Mouse (Mus musculus): ENCODE measurements around the gene Pdf.
A peak's percentile ranks its signal among the peaks of the same experiment; 100 is the strongest.
"Not testable (repeated sequence)": the region's sequence is repeated elsewhere in the genome, so short reads cannot be mapped to it uniquely, and the experiment has no call there.

Pdf gene

DNA sequence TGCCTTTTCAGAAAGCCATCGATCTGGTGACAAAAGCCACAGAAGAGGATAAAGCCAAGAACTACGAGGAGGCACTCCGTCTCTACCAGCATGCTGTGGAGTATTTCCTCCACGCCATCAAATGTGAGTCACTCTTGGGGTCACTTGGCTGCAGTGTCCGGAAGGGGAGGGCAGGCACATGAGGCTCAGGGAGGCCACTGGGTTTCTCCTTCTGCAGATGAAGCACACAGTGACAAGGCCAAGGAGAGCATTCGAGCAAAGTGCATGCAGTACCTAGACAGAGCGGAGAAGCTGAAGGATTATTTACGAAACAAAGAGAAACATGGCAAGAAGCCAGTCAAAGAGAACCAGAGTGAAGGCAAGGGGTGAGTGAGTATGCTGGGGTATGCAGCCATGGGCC, 11.8 kb downstream of the Pdf start:
- DNase-seq (ENCODE audit: low spot score), result no peak

DNA sequence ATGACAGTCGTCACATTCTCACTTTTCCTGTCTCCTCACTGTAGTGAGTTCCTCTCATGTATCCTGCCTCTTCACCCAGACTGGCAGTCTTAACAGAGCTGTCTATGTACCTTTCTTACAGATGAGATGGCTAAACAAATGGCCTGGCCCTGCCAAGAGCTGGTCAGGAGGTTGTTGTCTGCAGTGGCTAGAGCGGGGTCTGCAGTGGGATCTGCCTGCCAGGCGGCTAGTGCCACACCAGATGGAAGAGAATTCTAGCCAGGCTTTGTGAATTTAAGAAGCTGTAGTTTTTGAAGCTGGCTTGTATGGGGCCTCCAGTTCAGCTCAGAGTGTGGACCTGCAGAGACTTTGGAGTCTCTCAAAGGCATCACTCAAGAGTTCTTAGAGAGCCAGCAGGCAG, 12.8 kb downstream of the Pdf start:
- DNase-seq (ENCODE audit: low spot score), result no peak

DNA sequence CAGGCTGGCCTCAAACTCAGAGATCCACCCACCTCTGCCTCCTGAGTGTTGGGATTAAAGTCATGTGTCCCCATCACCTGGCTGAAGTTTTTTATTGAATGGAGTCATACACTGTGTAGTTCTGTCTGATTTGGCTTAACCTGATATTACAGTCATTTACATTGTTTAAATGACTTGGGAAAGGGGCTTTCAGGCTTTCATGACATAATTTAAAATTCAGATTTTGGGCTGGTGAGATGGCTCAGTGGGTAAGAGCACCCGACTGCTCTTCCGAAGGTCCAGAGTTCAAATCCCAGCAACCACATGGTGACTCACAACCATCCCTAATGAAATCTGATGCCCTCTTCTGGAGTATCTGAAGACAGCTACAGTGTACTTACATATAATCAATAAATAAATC, 14.8 kb downstream of the Pdf start:
- not testable (repeated sequence) for DNase-seq (ENCODE audit: low spot score)

DNA sequence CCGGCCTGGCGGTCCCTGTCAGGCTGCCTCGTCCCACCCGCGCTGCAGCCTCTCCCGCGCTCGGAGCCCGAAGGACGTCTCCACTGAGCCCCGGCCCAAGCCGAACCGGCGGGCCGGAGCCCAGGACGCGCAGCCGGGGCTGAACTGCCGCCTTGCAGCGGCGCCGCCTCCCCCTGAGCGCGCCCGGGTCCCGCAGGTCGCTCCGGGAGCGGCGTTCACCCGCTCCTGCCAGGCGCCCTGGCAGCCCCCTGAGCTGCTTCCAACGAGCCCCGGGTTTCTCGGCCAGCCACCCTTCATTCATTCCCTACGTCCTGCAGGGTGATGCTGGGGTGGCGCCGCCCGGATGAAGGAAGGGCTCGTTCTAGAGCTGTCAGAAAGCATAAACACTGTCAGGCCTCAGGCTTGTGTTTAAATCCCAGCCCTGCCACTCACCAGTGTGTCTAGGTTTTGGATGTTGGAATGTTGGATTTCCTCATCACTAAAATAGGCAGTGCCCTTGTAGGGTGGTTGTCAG, 16.8 kb downstream of the Pdf start:
- DNase-seq (ENCODE audit: low spot score), result no peak

DNA sequence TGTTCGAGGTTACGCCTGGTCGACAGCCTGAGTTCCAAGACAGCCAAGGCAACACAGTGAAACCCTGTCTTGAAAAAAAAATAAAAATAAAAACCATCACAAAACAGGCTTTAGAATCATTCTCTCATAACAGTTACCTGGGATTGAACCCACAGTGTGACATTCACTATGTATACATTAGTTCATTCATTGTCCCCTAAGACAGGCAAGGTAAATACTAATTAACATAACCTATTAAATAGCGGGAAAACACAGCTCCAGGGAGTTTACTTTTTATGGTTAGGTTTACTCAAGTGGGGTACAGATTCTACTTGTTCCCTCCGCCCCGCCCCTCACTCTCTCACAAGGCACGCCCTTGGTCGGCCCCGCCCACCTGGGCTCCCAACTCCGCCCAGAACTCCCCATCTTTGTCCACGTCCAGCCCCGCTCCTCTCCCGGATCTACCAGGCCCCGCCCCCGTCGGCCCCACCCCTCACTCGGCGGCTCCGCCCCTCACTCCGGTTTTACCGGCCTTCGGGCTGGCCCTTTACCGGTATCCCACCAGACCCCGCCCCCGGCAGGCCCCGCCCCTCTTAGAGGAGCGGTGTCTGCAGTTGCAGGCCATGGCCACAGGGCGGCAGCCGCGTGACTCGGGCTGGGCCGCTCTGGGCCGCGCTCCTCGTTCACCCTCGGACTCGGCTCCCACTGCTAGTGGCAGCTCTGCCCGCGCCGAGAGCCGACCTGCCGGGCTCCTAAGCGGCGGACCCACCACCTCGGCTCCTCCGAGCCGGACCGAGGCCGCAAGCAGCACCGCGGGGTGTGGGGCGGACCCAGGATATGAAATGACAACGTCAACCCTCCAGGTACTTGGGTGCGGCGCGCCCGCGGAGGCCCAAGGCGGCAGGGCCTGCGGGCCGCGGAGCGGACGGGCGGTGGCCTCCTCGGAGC, 17.5 kb downstream of the Pdf start, which contains the start of gene Vps4a:
Gene Vps4a (plus strand): TSS at position 573 of the 927 bp plus-strand sequence.
- peak; percentile 98 for DNase-seq (ENCODE audit: low spot score)

DNA sequence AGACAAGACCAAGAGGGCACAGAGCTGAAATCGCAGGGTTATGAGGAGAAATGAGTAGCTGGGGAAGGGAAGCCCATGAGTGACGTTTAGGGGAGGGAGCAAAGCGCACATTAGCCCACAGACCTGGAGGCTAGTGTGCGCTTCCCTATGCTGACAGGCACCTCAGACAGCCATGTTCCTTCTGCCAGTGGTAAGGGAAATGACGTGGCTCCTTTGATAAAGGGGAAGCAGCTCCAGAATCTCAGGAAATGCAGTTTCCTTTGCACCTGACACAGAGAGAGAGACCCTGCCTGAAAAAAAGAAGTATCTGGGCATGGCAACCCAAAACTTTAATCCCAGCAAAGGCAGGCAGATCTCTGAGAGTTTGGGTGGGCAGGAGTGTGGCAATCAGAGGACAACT, 18.4 kb downstream of the Pdf start:
- no peak for DNase-seq (ENCODE audit: low spot score)

DNA sequence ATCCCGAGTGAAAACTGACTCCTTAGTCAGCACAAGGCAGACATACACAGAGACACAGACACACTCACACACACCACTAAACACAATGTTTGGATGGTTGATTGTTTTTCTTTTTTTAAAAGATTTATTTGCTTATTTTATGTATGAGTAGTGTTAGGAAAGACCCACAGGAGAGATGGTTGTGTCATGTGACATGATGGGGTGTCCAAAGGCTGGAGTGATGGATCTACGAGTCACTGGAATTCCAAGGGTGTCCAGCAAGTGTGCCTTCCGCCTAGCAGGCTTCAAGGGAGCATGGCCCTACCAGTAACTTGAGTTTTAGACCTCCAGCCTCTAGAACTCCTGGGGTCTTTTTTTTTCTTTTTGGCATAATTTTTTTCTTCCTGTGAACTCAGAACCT, 19.1 kb downstream of the Pdf start:
- DNase-seq (ENCODE audit: low spot score), result no peak

DNA sequence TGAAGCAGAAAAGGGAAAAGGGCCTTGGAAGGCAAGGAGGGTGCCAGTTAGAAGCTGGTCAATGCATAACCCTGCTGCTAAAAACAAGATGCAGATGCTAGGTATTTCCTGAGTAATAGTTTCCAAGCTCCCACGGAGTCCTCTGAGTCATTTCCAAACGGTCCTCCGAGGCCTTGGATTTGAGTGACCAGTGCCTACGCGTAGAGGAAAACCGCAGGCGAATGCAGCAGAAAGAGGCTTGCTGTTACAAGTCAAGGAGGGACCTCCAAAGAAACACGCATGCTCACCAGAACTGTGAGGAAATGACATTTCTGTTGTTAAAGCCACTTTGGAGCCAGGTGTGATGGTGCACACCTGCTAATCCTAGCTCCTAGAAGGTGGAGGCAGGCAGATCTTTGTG, 24.9 kb downstream of the Pdf start:
- DNase-seq (ENCODE audit: low spot score), result no peak

DNA sequence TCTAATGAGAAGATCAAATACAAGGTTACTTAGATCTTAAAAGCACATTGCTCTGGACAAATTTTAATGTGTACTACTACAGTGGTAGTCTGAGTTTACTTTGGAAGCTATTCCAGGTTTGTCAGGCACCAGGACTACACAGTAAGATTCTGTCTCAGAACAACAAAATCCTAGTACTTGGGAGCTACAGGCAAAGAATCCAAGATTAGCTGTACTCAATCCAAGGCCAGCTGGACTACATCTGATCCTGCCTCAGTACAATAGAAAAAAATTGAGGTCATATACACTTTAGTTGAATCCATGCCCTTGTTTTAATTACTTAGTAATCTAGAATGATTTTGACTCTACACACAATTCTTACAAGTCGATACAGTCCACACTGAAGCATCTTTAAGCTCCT, 33.5 kb downstream of the Pdf start:
- DNase-seq (ENCODE audit: low spot score), result no peak

DNA sequence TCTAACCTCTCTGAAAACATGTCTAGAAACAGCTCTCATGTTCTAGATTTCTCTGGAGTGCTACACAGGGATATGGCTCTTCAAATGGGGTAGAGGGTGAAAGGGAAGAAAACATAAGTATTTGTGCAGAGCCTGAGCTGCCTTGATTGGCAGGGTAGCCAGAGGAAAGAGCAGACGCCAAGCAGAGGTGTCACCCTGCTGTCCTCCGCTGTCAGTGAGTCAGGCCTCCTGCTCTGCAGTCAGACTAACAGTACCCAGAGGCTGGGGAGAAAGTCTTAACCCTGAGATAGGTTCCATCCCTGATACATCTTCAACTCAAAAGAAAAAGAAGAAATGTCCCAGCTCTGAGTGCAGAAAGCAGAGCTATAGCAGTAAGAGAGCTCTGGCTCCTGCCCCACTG, 35.7 kb downstream of the Pdf start:
- DNase-seq (ENCODE audit: low spot score), result no peak

DNA sequence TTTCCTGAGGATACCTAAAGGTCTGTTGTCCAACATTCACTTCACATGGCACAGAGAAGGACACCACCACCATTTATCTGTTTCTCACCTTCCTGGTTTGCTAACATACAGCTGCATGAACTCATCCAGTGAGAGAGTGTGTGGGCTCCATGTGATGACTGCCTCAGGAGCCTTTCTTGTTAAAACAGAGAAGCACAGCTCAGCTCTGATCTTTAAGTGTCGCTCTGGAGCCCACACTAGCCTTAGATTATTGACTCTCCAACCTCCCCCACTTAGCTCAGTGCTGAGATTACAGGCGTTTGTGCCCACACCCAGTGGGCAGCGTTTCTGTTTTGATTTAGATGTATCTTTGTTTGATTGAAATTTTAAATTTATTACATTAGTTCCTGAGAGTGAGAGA, 40.6 kb downstream of the Pdf start:
- DNase-seq (ENCODE audit: low spot score), result no peak

DNA sequence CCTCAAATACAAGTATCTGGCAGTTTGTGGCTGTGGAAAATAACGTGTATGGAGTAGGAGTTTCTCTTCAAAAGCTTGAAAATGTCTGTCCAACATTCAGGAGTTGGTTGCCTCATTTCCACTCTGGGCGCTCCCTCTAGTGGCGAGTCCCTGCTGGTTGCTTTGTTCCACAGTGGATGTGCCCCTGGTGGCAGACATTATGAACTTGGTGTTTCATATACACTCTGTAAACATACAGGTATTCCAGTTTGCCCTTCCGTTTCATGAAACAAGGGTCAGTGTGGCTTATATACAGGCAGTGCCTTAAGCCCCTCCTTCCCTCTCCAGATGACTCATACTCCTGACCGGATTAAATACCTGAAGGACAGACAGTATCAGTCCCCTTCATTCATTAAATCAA, 45.9 kb downstream of the Pdf start:
- peak; percentile 66 for DNase-seq (ENCODE audit: low spot score)

DNA sequence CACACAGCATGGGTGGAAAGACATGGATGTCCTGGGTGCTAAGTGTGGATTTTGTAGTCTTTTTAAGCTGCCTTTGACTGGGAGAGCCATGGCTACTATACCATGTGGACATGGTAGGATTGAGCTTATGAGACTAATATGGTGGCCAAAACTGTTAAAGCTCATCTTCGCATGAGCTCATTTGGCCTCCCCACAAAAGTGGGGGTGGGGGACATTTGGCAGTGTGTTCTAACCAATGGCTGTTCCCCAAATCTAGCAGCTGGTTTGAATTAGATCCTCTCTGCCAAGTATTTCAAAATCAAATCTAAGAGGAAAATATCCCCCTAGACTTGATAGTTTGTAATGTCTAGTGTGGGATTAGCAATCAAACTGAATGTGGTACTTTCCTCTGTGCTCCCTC, 49.3 kb downstream of the Pdf start:
- no peak for DNase-seq (ENCODE audit: low spot score)

DNA sequence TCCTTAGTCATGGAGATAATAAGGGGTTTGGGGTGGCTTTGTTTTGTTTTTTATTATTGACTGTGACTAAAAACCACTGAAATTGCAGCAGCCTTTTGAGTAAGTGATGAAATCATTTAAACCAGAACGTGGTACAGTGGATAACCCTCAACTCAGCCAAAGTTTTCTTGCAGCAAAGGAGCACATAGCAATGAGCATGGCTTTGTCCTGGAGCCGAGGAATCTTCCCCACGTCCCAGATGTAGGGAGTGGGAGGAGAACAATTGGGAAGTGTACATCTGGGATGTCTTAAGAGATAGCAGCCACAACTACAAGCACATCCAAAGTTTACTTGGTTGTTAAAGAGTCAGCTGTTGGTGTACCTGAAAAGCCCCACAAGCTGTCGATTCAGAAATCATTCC, 51.0 kb downstream of the Pdf start:
- DNase-seq (ENCODE audit: low spot score), result no peak

DNA sequence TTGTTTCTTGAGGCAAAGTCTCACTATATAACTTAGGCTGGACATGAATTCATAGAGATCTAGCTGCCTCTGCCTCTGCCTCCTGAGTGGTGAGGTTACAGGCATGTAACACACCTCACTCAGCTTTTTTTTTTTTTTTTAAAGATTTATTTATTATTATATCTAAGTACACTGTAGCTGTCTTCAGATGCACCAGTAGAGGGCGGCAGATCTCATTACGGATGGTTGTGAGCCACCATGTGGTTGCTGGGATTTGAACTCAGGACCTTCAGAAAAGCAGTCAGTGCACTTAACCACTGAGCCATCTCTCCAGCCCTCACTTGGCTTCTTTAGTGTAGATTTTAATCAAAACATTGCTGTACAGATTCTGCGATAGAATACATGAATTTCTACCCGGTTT, 52.1 kb downstream of the Pdf start:
- not testable (repeated sequence) for DNase-seq (ENCODE audit: low spot score)

All from testis, postnatal 14 days (tissue).